Mouse (Mus musculus) thymus, adult 2 months (tissue): ENCODE results near the gene Tmem40.

Experiments used
- CTCF ChIP-seq: fragments of 200-500 bp; IDR thresholded peaks from 2 replicates; pipeline ENCODE4 v1.5.1; 2012; ENCODE audit warnings: mild to moderate bottlenecking, control low read depth, low read length, moderate library complexity, borderline replicate concordance; ENCODE audit not compliant: control insufficient read depth, poor library complexity, insufficient read depth; ENCODE audit errors: extremely low read depth
- POLR2A ChIP-seq: fragments of 200-500 bp; IDR thresholded peaks from 2 replicates; pipeline ENCODE4 v1.6.1; 2012; ENCODE audit warnings: mild to moderate bottlenecking, low read length, control low read depth, moderate library complexity; ENCODE audit not compliant: control insufficient read depth, poor library complexity, insufficient read depth; ENCODE audit errors: extremely low read depth

DNA sequence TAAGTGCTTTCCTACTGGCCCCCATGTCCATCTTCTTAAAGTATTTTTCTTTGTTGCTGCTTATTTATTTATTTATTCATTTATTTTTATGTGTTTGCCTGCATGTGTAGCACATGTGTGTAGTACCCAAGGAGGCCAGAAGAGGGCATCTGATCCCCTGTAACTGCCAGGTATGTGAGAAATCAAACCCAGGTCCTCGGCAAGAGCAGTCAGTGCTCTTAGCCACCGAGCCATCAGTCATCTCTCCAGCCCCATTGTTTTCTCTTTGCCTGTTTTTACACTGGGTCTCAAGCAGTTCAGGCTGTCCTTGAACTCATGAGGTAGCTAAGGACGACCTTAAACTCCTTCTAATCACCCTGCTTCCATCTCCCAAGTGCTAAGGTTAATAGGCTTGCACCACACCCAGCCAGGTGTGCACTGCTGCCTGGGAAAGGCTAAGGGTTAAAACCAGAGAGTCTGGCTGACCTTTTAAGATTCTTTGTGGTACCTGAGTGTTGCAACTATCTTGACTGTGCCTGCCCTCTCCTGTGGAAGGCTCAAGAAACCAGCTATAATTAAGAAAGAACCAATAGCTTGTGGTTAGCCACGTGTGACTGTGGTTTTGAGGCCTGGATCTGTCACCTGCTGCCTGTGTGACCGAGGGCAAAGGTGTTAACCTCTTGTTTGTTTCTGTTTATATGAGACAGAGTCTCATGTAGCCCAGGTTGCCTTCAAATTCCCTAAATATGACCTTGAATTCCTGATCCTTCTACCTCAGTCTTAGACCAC lies 69.1 kb downstream of the Tmem40 start:
- no peak for TF ChIP-seq CTCF
- no peak for TF ChIP-seq POLR2A
